Mouse (Mus musculus) ES-Bruce4 (cell line): ENCODE results near the gene Tmem14c. TPM values are rescaled to one million over a fixed set of nuclear protein-coding genes. Genes with fewer than 3 reads are reported as not detected.

Experiments
- H3K27ac ChIP-seq: 2 replicates; pipeline ENCODE4 v1.5.1; 2012; ENCODE audit warnings: low read length, inconsistent platforms; ENCODE audit not compliant: insufficient read depth
- H3K27me3 ChIP-seq: 2 replicates; pipeline ENCODE4 v1.6.1; 2012; ENCODE audit warnings: mild to moderate bottlenecking, low read length, inconsistent platforms; ENCODE audit not compliant: control insufficient read depth, poor library complexity, insufficient read depth, severe bottlenecking
- H3K36me3 ChIP-seq: 2 replicates; pipeline ENCODE4 v1.6.1; 2012; ENCODE audit warnings: inconsistent platforms, mild to moderate bottlenecking, low read length, moderate library complexity; ENCODE audit not compliant: control insufficient read depth, poor library complexity, insufficient read depth, severe bottlenecking
- H3K4me1 ChIP-seq: one replicate; pipeline ENCODE4 v1.8.1; 2011; ENCODE audit warnings: low read length; ENCODE audit not compliant: control insufficient read depth, insufficient read depth
- H3K4me3 ChIP-seq: 2 replicates; pipeline ENCODE4 v1.5.1; 2011; ENCODE audit warnings: low read depth, mild to moderate bottlenecking, low read length
- H3K9ac ChIP-seq: 2 replicates; pipeline ENCODE4 v1.6.1; 2012; ENCODE audit warnings: low read depth, mild to moderate bottlenecking, inconsistent platforms; ENCODE audit not compliant: poor library complexity, severe bottlenecking
- H3K9me3 ChIP-seq: replicated peaks from 2 replicates; pipeline ENCODE4 v1.6.1; 2012; ENCODE audit warnings: mild to moderate bottlenecking, low read length, inconsistent platforms; ENCODE audit not compliant: control insufficient read depth, poor library complexity, insufficient read depth, severe bottlenecking
- CTCF ChIP-seq: IDR thresholded peaks from one replicate; pipeline ENCODE4 v1.8.1; 2011; ENCODE audit warnings: low read depth, low read length
- EP300 ChIP-seq: IDR thresholded peaks from 2 replicates; pipeline ENCODE4 v1.6.1; 2011; ENCODE audit warnings: low read depth, low read length; ENCODE audit not compliant: insufficient read depth
- POLR2A ChIP-seq: IDR thresholded peaks from one replicate; pipeline ENCODE4 v1.8.1; 2011; ENCODE audit warnings: low read length; ENCODE audit not compliant: insufficient read depth
- polyA plus RNA-seq: library from polyadenylated mRNA; stranded (reverse); fragments of >200 nt; gene quantifications from 2 replicates; pipeline ENCODE4 v1.2.4, GENCODE M21; 2011; ENCODE audit warnings: low read depth; ENCODE audit not compliant: missing spikeins, insufficient read depth, insufficient read length

Tmem14c gene
- polyA plus RNA-seq, 1 experiment, result 112 TPM

DNA sequence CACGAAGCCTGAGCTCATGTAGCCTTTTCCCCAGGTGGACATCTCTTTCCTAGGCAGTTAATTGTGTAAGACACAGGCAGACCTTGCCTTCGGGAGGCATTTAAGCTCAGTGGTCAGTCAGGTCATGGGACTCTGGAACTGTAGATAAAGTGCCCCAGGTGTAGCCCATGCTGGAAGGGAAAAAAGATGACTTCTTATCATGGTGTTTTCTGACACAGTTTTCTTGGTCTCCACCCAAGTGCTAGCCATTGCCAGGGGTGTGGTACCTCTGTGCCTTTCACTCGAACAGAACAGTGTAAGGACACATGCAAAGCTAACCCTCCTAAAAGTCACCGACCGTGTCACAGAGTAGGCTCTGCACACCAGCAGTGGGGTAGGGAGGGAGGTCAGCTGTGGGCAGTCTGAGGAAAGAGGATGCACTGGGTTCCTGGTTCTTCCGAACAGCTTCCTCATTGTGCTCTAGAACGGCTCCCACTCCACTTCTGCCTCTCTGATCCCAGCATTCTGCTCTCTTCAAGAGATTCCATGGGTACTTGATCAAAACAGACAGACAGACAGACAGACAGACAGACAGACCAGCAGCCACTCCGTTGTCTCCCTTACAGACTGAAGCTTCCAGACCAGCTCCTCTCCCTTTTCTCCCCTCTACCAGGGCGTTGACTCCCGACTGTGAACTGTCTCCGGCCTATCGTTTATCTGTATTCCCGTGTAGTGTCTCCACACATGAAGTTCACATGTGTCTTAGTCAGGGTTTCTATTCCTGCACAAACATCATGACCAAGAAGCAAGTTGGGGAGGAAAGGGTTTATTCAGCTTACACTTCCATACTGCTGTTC lies 2.9 kb downstream of the Tmem14c start:
- Histone ChIP-seq H3K9ac (no peak overlapping the region), H3K36me3 (peaks cover 12% of the 10 kb centered on the region; the same call in 1 of the 2 replicates), H3K4me1 (no peaks in the 10 kb centered on the region), H3K27ac (no peak overlapping the region), H3K9me3 (no peaks in the 10 kb centered on the region), H3K4me3 (no peak overlapping the region), H3K27me3 (no peaks in the 10 kb centered on the region)
- TF ChIP-seq EP300, result no peak
- no peak for TF ChIP-seq POLR2A
- no peak for TF ChIP-seq CTCF

DNA sequence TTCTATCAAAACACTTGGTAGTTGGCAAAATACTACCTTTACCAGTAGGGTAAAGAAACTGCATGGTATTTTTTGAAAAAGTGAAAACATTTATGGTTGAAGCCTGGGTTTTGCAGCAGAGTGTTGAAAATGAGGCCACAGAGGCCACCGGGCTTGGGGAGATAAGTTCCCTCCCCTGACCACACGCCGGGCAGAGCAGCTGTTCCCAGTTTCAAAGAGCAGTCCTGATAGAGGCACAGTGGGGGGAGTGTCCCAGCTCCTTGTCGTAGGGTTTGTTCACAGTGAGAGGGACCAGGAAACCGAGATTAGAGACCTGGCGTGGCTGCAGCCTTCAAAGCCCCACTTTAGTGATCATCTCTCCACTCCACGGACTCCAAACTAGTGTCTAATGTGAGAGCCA lies 4.4 kb downstream of the Tmem14c start:
- no peak overlapping the region for H3K4me3 ChIP-seq
- H3K27me3 ChIP-seq, result no peaks in the 10 kb centered on the region
- TF ChIP-seq EP300 (no peak), POLR2A (no peak), CTCF (no peak)
- no peak overlapping the region for H3K27ac ChIP-seq
- H3K9me3 ChIP-seq, result no peaks in the 10 kb centered on the region
- H3K36me3 ChIP-seq, result peaks cover 12% of the 10 kb centered on the region; the same call in 1 of the 2 replicates
- H3K4me1 ChIP-seq, result no peaks in the 10 kb centered on the region
- H3K9ac ChIP-seq, result no peak overlapping the region

DNA sequence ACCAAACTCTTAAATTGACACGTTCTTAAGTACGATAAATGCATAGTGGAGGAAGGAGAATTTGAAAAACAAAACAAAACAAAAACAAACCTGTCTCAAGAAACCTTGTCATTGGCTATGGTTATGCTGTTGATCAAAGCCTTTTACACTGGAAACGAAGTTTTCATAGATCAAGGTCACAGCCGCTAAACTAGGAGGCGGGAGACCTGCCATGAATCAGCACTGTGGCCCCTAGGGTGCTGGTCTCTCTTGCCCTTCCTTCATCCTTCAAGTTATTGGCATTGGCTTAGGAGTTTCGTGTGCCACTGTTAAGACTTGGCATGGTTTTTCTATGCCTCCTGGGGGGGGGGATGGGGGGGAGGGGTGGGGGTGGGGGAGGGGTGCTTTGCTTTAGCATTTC lies 5.5 kb downstream of the Tmem14c start:
- H3K27me3 ChIP-seq, result no peaks in the 10 kb centered on the region
- TF ChIP-seq EP300 (no peak), CTCF (no peak)
- peaks cover 12% of the 10 kb centered on the region; the same call in 1 of the 2 replicates for H3K36me3 ChIP-seq
- H3K9ac ChIP-seq, result no peak overlapping the region
- no peak overlapping the region for H3K4me3 ChIP-seq
- H3K4me1 ChIP-seq, result no peaks in the 10 kb centered on the region
- H3K27ac ChIP-seq, result no peak overlapping the region
- no peaks in the 10 kb centered on the region for H3K9me3 ChIP-seq

DNA sequence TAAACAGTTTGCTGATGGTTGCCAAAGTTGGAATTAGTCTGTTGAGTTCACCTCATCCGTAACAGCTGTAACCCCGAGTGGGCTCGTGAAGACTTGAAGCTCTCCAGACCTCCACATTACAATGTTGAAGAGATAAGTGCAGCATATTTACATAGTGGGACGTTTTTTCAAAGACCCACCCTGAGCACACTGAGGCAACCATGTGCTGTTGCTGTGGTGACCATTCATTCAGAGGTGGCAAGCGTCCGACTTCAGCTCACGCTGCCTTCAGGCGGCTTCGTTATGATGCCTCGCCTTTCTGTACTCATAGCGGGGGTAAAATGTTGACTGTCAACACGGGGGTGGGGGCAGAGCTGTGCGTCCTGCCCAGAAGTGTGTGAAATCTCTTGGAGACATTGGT lies 6.0 kb downstream of the Tmem14c start:
- H3K4me1 ChIP-seq, result no peaks in the 10 kb centered on the region
- TF ChIP-seq CTCF (no peak), POLR2A (no peak), EP300 (no peak)
- no peaks in the 10 kb centered on the region for H3K27me3 ChIP-seq
- H3K36me3 ChIP-seq, result peaks cover 12% of the 10 kb centered on the region; the same call in 1 of the 2 replicates
- H3K9me3 ChIP-seq, result no peaks in the 10 kb centered on the region
- no peak overlapping the region for H3K4me3 ChIP-seq
- no peak overlapping the region for H3K27ac ChIP-seq
- no peak overlapping the region for H3K9ac ChIP-seq

DNA sequence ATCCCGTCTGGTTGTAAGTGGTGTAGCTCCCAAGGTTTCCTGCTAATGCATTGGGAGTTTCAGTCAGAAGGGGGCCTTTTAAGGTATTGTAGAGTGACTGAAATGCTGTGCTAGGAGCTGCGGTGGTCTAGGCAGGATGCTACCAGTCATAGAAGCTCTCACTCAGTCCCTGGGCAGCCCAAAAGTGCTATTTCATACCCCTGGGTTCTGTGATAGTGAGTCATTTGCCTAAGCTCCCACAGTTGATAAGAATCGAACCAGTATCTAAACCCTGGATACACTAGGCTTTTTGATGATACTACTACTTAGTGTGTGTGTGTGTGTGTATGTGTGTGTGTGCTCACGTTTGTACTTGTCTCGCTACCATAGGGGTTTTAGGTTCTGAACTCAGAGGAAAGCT lies 14.0 kb downstream of the Tmem14c start:
- Histone ChIP-seq H3K4me3 (no peak overlapping the region), H3K27me3 (no peaks in the 10 kb centered on the region), H3K27ac (no peak overlapping the region), H3K36me3 (no peaks in the 10 kb centered on the region), H3K4me1 (no peaks in the 10 kb centered on the region), H3K9me3 (no peaks in the 10 kb centered on the region), H3K9ac (no peak overlapping the region)
- TF ChIP-seq EP300 (no peak), CTCF (no peak), POLR2A (no peak)

DNA sequence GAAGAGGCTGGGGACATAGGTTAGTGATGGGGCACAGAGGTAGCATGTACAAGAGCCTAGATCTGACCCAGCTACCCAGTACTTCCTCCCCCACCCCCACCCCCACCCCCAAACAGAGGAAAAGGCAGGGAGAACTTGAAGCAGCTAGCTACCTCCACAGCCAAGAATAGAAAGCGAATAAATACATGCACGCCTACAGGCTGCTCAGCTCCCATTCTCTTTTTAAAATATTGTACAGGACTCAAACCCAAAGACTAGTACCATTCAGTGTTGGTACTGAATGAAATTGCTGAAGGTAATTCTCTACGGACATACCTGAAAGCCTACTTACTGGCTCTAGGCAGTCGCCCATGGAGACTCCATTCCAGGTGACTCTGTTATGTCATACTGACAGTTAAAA lies 26.4 kb downstream of the Tmem14c start:
- no peaks in the 10 kb centered on the region for H3K36me3 ChIP-seq
- H3K27ac ChIP-seq, result no peak overlapping the region
- H3K4me3 ChIP-seq, result no peak overlapping the region
- no peak overlapping the region for H3K9ac ChIP-seq
- H3K4me1 ChIP-seq, result no peaks in the 10 kb centered on the region
- no peaks in the 10 kb centered on the region for H3K27me3 ChIP-seq
- H3K9me3 ChIP-seq, result no peaks in the 10 kb centered on the region
- TF ChIP-seq EP300, result no peak
- no peak for TF ChIP-seq CTCF
- TF ChIP-seq POLR2A, result no peak
